Mouse (Mus musculus) ovary, postnatal 36 days (tissue): ENCODE results near the gene Cd164.
A peak's percentile ranks its signal among the peaks of the same experiment; 100 is the strongest.

Experiments
- DNase-seq: peaks from one replicate; pipeline ENCODE4 v3.0.0; 2022; ENCODE audit warnings: low spot score, mixed read lengths

Cd164 gene

DNA sequence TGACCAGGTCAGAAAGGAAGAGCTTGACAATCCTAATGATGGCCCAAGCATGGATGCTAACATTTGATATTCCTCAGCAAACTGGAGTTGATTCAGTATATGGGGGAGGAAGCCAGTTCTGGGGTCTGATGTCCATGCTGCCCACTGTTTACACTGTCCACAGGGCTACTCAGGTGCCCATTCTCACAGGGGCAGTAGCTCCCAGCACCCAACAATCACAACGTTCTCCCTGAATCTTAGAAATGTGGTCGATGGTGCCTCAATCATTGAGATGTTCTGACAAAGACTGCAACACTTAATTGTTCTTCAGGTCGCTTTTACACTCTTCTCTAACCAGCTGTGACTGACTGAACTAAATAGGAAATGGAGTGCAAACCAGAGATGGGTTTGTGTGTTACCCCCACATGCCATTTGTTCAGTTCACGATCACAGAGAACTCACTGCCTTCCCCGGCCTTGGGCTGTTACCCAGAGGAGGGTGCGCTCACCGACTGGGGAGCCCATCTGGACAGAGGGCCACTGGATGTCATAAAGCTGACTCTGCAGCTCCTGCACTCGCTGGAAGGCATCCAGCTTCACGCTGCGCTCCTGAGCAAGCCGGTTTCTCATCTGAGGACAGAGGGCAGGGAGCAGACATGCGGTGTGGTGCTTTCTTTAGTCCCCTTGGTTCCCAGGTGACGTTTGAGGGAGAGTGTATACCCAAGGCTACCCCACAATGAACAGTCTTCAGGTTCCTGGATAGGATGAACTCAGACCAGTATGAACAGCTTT, 27.4 kb downstream of the Cd164 start:
- DNase-seq = no peak

DNA sequence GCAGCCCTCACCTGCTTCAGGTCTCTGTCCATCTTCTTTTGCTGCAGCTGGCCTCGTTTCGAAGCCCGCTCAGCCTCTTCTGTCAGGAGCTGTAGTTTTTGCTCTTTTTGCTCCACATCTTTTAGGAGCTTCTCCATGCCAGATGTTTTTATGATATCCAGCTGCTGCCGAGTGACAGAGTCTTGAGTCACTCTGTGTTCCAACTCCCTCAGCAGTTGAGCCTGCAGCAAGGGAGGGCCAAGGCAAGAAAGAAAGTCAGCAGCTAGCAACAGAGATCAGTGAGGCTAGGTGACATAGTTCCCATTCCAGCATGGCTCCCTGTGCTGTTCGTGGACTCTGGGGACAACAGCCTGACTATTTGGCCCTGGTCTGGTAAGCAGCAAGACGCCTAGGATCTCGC, 31.5 kb downstream of the Cd164 start:
- no peak for DNase-seq

DNA sequence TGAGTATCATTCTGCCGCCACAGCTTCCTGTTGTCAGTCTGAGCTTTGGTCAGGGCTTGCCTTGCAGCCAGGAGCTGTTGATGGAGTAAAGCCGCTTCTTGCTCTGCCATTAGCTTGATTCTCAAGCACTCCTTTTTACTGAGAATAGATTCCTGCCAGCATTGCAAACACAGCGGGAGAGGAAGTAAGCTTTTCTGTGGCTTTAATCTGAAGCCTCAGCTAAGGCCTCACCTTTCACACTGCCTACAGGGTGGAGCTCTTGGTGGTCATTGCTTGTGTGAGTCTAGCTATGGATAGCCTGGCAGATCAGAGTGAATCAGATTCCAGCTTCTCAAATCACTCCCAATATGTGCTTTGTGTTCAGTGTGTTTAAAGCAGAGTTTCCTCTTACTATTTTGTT, 33.1 kb downstream of the Cd164 start:
- no peak for DNase-seq

DNA sequence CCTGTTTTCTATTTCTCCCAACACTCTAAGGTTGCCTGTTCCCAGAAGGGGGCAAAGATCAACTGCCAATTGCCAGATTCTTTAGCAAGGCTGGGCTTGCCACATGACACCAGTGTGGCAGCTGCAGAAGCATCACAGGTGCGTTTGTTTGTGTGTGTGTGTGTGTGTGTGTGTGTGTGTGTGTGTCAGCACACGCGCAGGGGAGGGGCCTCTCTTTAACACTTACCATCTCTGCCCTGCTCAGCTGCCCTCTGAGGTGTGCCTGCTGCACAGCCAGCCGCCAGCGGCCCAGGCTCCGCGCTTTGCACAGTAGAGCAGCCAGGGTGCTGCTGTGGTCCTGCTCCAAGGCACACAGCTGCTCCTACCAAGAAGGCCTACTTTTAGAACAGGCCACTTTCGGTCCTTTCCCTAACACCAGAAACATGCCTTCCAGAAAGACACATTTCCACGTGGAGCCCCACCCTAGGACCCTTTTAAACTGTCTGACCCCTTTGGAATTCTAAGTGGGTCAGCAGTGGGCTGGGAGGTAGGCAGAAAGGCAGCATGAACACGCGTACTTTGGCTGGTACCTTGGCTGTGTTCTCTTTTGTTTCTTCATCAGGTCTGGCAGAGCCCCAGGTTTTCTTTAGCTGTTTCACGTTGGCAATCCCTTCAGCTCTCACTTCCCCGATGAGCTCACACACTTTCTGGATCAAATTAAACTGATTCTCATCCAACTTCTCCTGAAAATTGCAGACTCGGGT, 33.8 kb downstream of the Cd164 start:
- no peak for DNase-seq

DNA sequence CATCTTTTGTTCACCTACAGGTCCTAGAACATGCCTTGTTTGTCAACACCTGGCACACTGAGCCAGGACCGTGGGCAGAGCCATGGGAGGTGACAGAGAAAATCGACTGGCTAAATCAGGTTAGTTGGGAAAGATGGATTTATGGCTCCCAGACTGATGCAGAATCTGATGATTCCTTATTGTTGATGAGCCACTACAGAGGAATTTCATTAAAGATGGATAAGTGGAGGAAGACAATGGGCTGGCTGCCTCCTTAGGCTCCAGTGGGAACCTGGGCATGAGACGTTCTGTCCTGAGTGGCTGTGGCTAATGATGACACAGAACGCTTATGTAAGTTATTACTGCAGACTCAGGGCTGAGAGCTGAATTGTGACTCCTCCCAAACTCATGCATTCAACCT, 34.5 kb downstream of the Cd164 start:
- no peak for DNase-seq

DNA sequence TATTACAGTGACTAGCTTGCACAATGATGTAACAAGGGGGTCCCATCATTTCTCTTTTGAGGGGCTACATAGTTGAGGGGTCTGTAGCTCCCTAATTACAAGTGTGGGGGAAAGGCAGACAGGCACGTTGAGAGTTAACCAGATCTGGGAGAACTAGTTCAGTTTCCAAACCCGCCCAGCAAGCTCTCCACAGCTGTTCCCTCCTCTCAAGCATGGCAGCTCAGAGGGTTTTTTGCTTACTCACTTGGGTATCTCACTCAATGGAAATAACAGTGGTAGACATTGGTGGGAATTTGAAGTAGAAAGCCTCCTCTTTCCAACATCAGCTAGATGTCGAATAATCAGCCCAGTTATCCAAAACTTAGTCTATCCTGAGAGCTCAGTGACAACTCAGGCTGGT, 35.9 kb downstream of the Cd164 start:
- DNase-seq = no peak

DNA sequence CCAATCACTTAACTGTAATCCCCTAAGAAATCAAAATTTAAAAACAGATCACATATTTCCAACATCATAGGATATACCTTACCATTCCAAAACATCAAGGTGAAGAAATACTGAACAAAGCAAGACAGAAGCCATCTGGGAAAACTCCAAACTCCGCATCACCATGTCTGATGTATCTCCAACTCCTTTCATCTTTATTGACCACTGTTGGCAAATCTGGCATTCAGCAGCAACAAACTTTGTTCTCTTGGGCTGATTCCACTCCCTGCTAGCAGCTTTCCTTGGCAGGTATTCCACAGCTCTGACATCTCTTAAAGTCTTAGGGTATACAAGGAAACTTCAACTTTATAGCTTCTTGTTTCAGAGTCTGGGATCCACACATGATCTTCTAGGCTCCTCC, 39.2 kb downstream of the Cd164 start:
- DNase-seq = no peak

DNA sequence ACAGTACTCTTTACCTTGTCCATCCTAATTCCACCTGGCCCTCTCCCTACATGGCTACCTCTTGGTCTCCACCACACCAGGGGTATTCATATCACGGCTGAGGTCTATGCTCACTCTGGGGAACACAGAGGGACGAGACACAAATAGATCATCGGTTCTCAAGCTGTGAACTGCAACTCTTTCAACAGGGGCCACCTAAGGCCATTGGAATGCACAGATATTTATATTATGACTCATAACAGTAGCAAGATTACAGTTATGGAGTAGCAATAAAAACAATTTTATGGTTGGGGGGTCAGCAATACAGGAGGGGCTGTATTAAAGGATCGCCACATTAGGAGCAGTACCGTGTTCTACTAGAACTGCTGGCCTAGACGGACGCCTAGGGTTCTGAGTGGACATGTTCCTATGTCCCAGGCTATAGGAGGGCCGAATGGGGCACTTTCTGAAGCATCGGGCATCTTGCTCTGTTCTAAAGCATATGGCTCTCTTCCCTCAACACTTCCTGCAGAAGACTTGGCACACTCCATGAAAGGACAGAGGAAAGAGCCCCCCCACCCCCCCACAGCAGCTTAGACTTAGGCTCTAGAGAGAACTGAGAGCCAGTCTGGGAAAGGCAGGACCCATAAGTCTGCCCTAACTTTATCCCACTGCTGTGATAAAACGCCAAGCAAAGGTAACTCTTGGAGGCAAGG, 42.6 kb downstream of the Cd164 start:
- DNase-seq = no peak

DNA sequence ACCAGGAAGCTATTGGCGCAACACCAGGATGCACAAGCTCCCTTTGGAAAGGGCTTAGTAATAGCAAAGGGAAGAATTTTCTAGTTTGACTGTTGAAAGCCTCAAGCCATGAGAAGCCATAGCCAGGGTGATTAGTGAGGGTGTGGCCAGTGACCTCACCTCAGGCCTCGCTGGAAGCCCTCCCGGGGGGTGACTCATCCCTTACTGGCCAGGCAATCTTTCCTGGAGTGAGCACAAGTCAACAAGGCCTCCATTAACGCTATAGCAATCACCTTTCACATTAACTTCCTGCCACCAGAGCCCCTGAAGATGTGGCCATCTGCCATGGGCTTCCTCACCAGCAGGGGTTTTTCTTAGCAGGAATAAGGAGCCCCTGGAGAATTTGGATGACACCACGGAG, 45.9 kb downstream of the Cd164 start:
- peak; percentile 25 for DNase-seq

DNA sequence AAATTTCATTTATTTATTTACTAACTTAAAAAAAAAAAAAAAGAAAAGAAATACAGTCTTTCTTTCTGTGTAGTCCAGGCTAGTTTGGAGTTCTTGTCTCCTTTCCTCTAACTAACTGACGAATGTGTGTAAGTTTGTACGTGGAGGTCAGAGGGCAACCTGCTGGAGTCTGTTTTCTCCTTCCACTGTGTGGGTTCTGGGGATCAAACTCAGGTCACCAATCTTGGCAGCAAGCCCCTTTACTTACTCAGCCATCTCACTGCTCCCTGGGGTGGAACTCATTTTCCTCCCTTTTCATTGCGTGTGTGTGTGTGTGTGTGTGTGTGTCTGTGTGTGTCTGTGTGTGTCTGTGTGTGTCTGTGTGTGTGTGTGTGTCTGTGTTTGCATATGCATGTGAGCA, 49.1 kb downstream of the Cd164 start:
- DNase-seq = no peak

DNA sequence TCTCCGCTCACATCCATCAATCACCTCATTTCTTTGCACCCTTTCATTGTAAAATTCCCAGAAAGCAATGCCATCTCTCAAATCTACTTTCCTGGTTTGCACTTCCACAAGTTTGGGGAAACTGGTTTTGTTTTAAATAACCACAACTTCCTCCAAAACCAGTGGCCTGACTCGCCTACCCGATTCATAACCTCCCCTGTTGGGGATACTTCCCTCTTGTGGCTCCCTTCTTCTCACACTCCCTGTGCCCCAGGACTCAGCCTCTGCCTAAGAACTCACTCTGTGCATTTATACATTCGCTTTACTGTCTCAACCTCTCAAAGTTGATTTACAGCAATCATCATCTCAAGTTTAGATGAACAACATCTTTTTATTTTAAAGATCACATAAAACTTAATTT, 51.9 kb downstream of the Cd164 start:
- no peak for DNase-seq

DNA sequence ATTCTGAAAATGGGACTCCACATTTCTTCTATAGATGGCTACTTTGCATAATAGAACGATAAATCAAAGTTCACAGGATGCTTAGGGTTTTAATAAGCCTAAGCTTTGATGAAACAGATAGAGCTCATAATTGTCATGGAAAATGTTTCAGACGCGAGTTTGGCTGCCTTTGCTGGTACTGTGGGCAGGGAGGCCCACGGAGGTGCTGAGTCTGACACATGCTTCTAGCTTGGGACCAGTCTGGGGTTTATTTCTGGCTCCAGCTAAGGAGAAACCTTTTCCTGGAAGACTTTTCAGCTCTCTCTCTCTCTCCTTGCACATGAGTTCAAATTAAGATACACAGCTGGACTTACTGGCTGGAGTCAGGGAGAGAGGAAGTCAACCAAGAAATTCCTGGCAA, 53.1 kb downstream of the Cd164 start:
- no peak for DNase-seq

DNA sequence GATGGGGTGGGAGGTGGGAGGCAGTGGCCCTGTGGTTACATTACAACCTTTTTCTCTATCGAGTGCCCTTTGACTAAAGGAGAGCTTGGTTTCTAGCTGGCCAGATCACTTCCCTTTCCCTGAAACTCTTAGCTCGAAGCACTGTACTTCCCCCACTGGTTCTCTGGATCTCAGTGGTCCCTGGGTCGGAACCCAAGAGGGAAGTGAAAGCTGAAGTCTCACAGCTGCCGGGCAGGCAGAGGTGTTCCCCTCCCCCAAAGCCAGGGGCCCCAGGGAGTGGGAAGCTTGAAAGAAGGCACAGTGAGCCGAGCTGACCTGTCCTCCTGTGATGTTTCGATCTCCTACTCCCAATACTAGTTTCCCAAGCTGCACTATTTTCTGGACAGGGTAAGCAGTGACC, 54.0 kb downstream of the Cd164 start:
- no peak for DNase-seq

DNA sequence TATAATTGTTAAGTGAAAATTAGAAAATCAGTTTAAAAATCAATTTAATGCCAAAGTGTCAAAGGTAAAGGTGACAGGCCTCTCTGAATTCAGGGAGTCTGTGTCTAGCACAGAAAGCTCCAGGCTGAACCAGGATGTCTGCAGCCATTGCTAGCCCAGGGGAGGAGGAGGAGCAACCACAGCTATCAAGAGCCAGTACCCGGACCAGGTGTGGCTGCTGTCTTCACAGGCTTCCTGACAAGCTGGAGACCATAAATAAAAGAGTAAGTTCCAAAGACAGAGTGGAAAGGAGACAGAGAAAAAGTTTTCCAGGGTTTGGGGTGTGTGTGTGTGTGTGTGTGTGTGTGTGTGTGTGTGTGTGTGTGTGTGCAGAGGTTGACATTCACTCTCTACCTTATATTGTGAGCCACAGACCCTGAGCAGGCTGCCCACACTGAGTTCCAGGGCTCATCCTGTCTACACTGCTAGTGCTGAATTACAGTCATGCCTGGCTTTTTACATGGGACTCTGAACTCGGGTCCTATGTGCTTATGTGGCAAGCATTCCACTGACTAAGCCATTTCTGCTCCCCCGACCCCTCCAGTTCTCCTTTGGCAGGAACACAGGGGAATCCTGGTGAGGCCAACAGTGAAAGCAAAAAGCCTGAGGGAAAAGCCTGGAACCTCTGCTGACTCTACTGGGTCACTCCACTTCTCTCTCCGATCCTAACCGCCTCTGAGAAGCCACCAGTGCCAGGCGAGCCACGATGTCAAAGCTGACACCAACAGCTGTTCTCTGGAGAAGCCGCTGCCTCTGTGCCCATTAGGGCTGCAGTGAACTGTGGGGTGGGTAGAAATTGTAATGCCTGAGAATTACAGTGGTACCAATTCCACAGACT, 56.5 kb downstream of the Cd164 start:
- DNase-seq = no peak

DNA sequence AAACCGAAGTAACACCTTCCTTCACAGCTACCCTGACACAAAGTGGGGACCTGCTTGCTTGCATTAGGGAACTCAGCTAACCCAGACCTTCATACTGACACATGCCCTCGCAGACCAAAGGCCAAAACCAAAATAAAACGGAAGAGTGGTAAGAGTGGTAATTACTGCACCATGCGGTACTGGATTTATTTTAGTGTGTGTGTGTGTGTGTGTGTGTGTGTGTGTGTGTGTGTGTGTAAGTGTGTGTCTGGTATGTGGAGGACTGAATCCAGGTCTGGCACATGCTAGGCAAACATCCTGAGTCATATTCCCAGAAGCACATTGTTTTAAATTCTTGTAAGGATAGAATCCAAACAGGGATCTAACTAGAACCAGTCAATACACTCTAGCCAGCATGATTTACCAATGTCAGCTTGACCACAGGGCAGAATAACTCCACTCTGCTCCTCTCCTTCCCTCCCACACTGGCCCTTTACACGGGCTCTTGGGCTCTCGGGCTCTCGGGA, 57.2 kb downstream of the Cd164 start:
- no peak for DNase-seq

DNA sequence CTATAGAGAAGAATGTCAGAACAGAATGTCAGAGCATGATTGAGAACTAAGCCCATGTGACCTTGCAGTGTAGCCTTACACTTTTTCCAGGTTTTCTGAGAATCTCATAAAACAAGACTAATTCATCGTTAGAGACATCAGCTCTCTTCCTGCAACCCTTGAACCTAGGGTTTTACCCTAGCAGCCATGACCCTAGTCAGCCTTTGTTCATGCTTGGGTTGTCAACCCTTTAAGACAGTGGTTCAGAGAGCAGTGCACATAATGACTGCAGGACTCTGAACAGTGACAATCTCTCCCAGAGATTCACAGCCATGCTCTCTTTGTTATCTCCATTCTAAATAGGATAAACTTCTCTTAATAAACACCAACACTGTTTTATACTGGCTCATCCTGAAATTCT, 59.3 kb downstream of the Cd164 start:
- DNase-seq = no peak

DNA sequence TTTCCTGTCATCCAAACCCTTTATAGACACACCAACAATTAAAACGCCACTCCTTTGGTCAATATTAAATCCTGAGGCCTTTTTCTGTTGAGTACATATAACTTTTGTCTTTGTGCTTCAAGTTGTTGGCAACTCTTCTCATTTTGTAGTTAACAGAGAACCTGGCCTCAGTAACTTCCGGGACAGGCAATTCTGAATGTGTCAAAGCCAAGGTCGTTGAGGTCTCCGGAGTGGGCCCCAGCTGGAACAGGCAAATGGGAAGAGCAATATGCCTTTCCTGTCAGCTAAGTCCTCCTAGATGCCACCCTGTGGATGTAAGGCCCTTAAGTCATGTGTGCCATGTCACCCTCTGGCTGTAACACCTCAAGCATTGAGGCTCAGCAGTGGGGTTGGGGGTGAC, 61.2 kb downstream of the Cd164 start:
- no peak for DNase-seq
